8 mouse cellular contexts compared by ENCODE assay signal in the genomic region with DNA sequence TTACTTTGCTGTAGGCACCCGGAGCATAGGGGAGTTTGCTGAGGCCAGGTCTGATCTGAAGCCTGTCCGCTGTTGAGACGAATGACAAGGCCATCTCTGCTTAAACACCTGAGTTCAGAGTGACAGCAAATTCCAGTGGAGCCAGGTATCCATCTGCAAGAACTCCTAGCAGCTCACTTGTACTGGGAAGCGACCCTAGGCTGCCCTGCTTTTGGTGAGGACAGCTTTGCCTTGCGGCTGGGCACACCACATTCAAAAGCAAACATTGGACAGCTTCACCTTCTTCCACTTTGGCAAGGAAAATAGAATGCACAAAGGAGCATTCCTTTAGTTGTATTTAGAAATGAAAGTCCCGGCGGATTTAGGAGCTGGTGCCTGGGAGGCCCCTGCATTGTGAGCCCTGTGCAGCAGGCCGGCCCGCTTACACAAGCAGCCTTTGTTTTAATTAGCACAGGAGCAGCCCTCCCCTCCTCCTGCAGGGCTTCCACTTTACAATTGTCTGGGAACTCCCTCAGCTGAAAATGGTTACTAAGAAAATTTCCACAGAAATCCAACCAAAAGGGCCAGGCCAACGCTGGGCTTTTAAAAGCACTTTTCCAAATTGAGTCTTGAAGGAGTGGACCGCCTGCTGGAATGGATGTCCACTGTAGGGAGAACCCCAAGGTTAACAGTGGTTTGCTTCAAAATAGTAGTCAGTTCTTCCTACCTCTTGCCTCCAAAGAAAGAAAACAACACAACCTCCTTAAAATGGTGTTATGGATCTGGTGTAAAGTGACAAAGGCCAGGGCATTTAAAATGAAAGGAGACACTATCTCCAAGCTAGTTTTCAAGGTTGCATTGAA.
DNase-seq lines count a peak whose midpoint lies in the region; ATAC-seq and TF ChIP-seq lines count a peak whose summit lies in the region.

No protein-coding gene starts in this region.

- H3K4me2 ChIP-seq in kidney, postnatal 0 days (ENCODE audit: low read length) = peak overlapping the region; percentile 19; the same call in 1 of the 2 replicates
- H3K4me2 ChIP-seq in midbrain, embryonic 12.5 days (replicated peaks) = peak overlapping the region; percentile 21

- H3K36me3 ChIP-seq in kidney, postnatal 0 days (ENCODE audit: insufficient read depth, low read length) = no peaks in the 10 kb centered on the region
- H3K36me3 ChIP-seq in midbrain, embryonic 12.5 days = no peaks in the 10 kb centered on the region

- intact Hi-C loops in gastrocnemius, adult 2 months (cut with DNase I) = no loop called here

- H3K27me3 ChIP-seq in kidney, postnatal 0 days (ENCODE audit: insufficient read depth, low read length) = no peaks in the 10 kb centered on the region
- H3K27me3 ChIP-seq in midbrain, embryonic 12.5 days = no peaks in the 10 kb centered on the region

- H3K27ac ChIP-seq in gastrocnemius, adult 2 months = peak overlapping the region; percentile 70
- H3K27ac ChIP-seq in kidney, postnatal 0 days = 0 out of 2 replicates have a peak overlapping the region, but pooled peaks have one; percentile 25
- H3K27ac ChIP-seq in midbrain, embryonic 12.5 days (replicated peaks) = peak overlapping the region; percentile 71

- no peak for DNase-seq in gastrocnemius, adult 2 months
- DNase-seq in gastrocnemius, adult 8-10 months (ENCODE audit: low spot score in 2 of 2) = no peak
- DNase-seq in embryo, embryonic 9.5 days (ENCODE audit: extremely low spot score) = peak; percentile 56
- peak; percentile 20 for DNase-seq in heart, adult 8-10 months (ENCODE audit: low spot score)
- DNase-seq in kidney, postnatal 0 days (ENCODE audit: low spot score) = no peak

- no peaks in the 10 kb centered on the region for H3K9me3 ChIP-seq in kidney, postnatal 0 days (replicated peaks; ENCODE audit: low read length)
- H3K9me3 ChIP-seq in midbrain, embryonic 12.5 days = no peaks in the 10 kb centered on the region

- H3K4me3 ChIP-seq in gastrocnemius, adult 2 months = peak overlapping the region; percentile 29
- no peak overlapping the region for H3K4me3 ChIP-seq in kidney, postnatal 0 days (replicated peaks; ENCODE audit: low read depth, low read length)
- no peak overlapping the region for H3K4me3 ChIP-seq in midbrain, embryonic 12.5 days

- 34% methylated on average over 11 of the region's 11 CpGs for WGBS in kidney, postnatal 0 days
- 13% methylated on average over 11 of the region's 11 CpGs for WGBS in midbrain, embryonic 12.5 days

- no peak for ATAC-seq in kidney, postnatal 0 days (replicated peaks; ENCODE audit: low FRiP score, low read depth)
- peak; percentile 83 for ATAC-seq in midbrain, embryonic 12.5 days (ENCODE audit: low FRiP score, low read depth)
- no peak for ATAC-seq in granulocyte monocyte progenitor cell, adult 5-6 weeks (replicated peaks; ENCODE audit: poor library complexity, severe bottlenecking)
- no peak for ATAC-seq in activated CD4-positive, CD25-positive, alpha-beta regulatory T cell, adult 4 months

- no peak for TF ChIP-seq CTCF in gastrocnemius, adult 2 months (IDR thresholded peaks at IDR 0.05)
- TF ChIP-seq CTCF in kidney, postnatal 0 days (IDR thresholded peaks at IDR 0.05; ENCODE audit: low read depth) = no peak

- H3K9ac ChIP-seq in kidney, postnatal 0 days (ENCODE audit: low read depth, low read length) = no peak overlapping the region
- H3K9ac ChIP-seq in midbrain, embryonic 12.5 days (replicated peaks) = no peak overlapping the region

- H3K4me1 ChIP-seq in kidney, postnatal 0 days (replicated peaks; ENCODE audit: insufficient read depth, low read length) = 0 out of 2 replicates have a peak, but pooled peaks cover 9% of the 10 kb centered on the region
- H3K4me1 ChIP-seq in midbrain, embryonic 12.5 days = peaks cover 27% of the 10 kb centered on the region

Comparison
In these comparisons a context has a peak if more than half of its experiments do, and no peak if none do; other contexts are left out.
1. DNase-seq: peak in embryo, embryonic 9.5 days (single experiment) and heart, adult 8-10 months (single experiment); none in gastrocnemius, adult 2 months (single experiment), gastrocnemius, adult 8-10 months (0 of 2) and kidney, postnatal 0 days (single experiment).
2. Peak in every context shown above with its lines, with median percentiles within 50 percentile points of each other: H3K27ac ChIP-seq.